Mouse (Mus musculus) lung, embryonic 15.5 days (tissue): ENCODE data around the gene Eri3. TPM values are rescaled to one million over a fixed set of nuclear protein-coding genes. Genes with fewer than 3 reads are reported as not detected.

Experiments used
- ATAC-seq: fragments of 200-750 bp; cut with Nextera tagmentation; 2 replicates; pipeline ENCODE4 v1.8.0; 2017; ENCODE audit warnings: moderate number of reproducible peaks, borderline replicate concordance; ENCODE audit not compliant: low FRiP score, low TSS enrichment; ENCODE audit errors: extremely low read depth
- H3K27ac ChIP-seq: fragments of 300-500 bp; sonication (generic); 2 replicates; pipeline ENCODE4 v1.5.1; 2015; ENCODE audit warnings: moderate library complexity, mild to moderate bottlenecking, inconsistent platforms
- H3K27me3 ChIP-seq: fragments of 300-500 bp; sonication (generic); 2 replicates; pipeline ENCODE4 v1.6.1; 2015; ENCODE audit warnings: inconsistent platforms
- H3K36me3 ChIP-seq: fragments of 300-500 bp; sonication (generic); 2 replicates; pipeline ENCODE4 v1.6.1; 2015; ENCODE audit warnings: inconsistent platforms
- H3K4me1 ChIP-seq: fragments of 300-500 bp; sonication (generic); 2 replicates; pipeline ENCODE4 v1.6.1; 2015; ENCODE audit warnings: inconsistent platforms
- H3K4me2 ChIP-seq: fragments of 300-500 bp; sonication (generic); 2 replicates; pipeline ENCODE4 v1.6.1; 2015; ENCODE audit warnings: inconsistent platforms, mild to moderate bottlenecking, moderate library complexity
- H3K4me3 ChIP-seq: fragments of 300-500 bp; sonication (generic); 2 replicates; pipeline ENCODE4 v1.5.1; 2015; ENCODE audit warnings: mild to moderate bottlenecking, inconsistent platforms
- H3K9ac ChIP-seq: fragments of 300-500 bp; sonication (generic); 2 replicates; pipeline ENCODE4 v1.6.1; 2015; ENCODE audit warnings: inconsistent platforms
- H3K9me3 ChIP-seq: fragments of 300-500 bp; sonication (generic); 2 replicates; pipeline ENCODE4 v1.6.1; 2016; ENCODE audit warnings: inconsistent platforms
- WGBS: fragments of 180-500 bp; shearing (Covaris S2); methylation state at CpG from one replicate; pipeline ENCODE4 v1.1.7; 2015; 5-methylcytosine and 5-hydroxymethylcytosine counted together
- microRNA-seq: library from miRNA; unstranded; fragments of <30 nt; microRNA quantifications from one replicate; pipeline ENCODE4, GENCODE M21; 2016
- polyA plus RNA-seq: library from polyadenylated mRNA; unstranded; fragments of >200 nt; fragmentation: Nextera tagmentation; extraction: Ambion mirVana; gene quantifications from 2 replicates; pipeline ENCODE4 v1.2.1, GENCODE M21; 2015

Gene Eri3
- polyA plus RNA-seq, 1 experiment from 2014 or later = 157 TPM

DNA sequence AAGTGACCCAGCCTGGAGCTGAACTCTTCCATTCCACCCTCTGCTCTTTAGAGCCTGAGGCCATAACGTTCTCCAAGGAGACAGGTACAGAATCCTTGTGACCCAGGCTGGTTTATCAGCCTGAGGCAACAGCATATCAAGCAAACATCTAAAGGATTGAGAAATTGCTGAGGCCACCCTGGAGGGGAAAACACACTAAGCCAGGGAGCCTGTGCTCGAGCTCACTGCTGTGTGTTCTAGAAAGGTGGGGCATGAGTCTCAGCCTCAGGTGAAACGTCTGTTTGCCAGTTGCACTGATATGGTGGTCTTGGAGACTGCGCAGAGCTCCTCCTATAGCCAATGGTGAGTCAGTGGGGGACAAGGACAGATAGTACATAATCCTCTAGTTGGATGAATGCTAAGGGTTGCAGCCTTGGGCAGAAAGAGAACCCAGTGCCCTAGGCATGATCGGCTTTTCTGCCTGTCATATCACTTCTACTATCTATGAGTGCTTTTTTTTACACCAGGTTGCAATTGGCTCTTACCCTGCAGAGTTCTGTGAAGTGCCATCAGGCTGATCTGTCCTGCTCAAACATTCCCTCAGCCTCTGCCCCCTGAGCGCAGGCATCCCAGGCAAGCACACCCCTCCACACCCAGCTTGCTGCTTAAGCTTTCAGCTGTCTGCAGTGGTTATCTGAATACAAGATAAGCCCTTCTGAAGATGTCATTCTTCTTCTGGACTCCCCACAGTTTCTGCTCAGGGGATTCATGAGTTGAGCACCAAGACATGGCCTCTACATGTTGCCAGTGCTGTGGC is 163.3 kb downstream of the Eri3 start:
- H3K4me2 ChIP-seq = no peak overlapping the region
- ATAC-seq = no peak
- H3K27me3 ChIP-seq = no peaks in the 10 kb centered on the region
- WGBS = 46% methylated on average over 6 of the region's 6 CpGs
- H3K27ac ChIP-seq = no peak overlapping the region
- no peak overlapping the region for H3K4me3 ChIP-seq
- no peak overlapping the region for H3K9ac ChIP-seq
- no peaks in the 10 kb centered on the region for H3K9me3 ChIP-seq
- H3K4me1 ChIP-seq = 0 out of 2 replicates have a peak, but pooled peaks cover 4% of the 10 kb centered on the region
- no peaks in the 10 kb centered on the region for H3K36me3 ChIP-seq

Small RNA genes within 50 kb of the gene (microRNA-seq; reads per million reads assigned to microRNA genes)
- not detected for gene Gm25559

Other genes starting within 250 kb of the Eri3 start
- 70.1 and 73.3 TPM in 2 replicates for gene Rnf220, start 53.3 kb upstream of the Eri3 start, polyA plus RNA-seq
- 58.7 and 60.3 TPM in 2 replicates for gene Dmap1, start 131.9 kb downstream of the Eri3 start, polyA plus RNA-seq
- not detected in 2 replicates for gene Gm12845, start 174.0 kb downstream of the Eri3 start, polyA plus RNA-seq
- not detected in 2 replicates for gene Klf17, start 215.3 kb downstream of the Eri3 start, polyA plus RNA-seq